In the genomic region with DNA sequence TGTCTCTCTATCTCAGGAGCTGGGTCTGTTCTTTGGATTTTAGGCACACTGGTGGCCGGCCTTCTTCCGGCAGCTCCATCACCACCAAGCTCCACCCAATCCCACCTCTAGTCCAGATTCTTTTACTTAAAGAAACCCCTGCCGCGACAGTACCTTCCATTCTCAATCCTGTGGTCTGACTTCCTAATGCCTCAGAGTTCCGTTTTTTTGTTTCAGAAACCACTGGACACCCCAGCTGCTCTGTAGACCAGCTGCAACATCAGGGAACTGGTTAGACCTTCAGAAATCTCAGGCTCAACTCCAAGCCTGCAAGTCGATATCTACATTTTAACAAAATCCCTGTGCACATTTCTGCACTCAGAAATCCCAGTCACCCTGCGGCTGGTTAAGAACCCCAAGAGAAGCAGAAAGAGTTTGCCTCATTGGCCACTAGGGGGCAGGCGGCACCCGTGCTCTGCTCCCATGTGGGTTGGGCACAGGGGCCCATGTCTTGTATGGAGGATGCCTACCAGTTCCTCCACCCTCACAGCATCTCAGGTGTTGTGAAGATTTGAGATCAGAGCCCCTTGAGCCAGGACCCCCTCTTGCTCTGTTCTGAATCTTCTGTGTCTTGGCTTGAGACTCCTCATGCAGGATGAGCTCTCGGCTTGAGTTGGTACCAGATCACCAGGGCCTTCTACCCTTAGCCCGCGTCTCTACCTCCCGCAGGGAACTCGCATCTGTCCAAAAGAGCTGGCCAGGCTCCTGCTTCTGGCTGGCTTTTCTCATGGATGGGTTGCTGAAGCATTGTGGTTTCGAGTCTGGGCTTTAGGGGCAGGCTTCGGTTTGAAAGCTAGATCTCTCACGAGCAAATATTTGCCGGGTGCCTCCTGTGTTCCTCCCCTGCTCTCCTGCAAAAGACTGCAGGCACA, we compare ENCODE assay signal across 8 mouse cellular contexts.
A peak's percentile ranks its signal among the peaks of the same experiment; 100 is the strongest.
DNase-seq lines count a peak whose midpoint lies in the region; ATAC-seq and TF ChIP-seq lines count a peak whose summit lies in the region.

No protein-coding gene starts in this region.

- 53% methylated on average over 18 of the region's 18 CpGs for WGBS in forebrain, embryonic 12.5 days

- no peaks in the 10 kb centered on the region for H3K79me2 ChIP-seq in MEL (ENCODE audit: control insufficient read depth, insufficient read depth, low read length, poor library complexity)

- no peak overlapping the region for H3K9ac ChIP-seq in MEL (ENCODE audit: control insufficient read depth, low read depth, low read length, poor library complexity, severe bottlenecking)
- H3K9ac ChIP-seq in forebrain, embryonic 12.5 days = no peak overlapping the region

- TF ChIP-seq POLR2A in MEL (IDR thresholded peaks at IDR 0.05; ENCODE audit: control insufficient read depth in 1 of 2, insufficient read depth in 1 of 2, low read depth in 1 of 2, low read length in 2 of 2, poor library complexity in 1 of 2) = no peak

- intact Hi-C loops in heart, postnatal 14 days (cut with DNase I) = loop anchor here (1.0 to 10.0 kb wide), 3 partner anchors 196 to 450 kb away; no protein-coding TSS in a partner anchor

- ATAC-seq in forebrain, embryonic 12.5 days (ENCODE audit: low FRiP score) = peak; percentile 85

- peak; percentile 62 for TF ChIP-seq RAD21 in MEL (IDR thresholded peaks at IDR 0.05; ENCODE audit: low read depth, low read length)

- no peak overlapping the region for H3K4me2 ChIP-seq in forebrain, embryonic 12.5 days

- H3K4me1 ChIP-seq in MEL (ENCODE audit: control insufficient read depth in 1 of 2, insufficient read depth in 2 of 2, low read length in 2 of 2) = no peaks in the 10 kb centered on the region
- H3K4me1 ChIP-seq in forebrain, embryonic 12.5 days = no peaks in the 10 kb centered on the region

- no peak overlapping the region for H3K27ac ChIP-seq in MEL (ENCODE audit: control insufficient read depth, low read depth, low read length)
- H3K27ac ChIP-seq in forebrain, embryonic 12.5 days = no peak overlapping the region

- no peaks in the 10 kb centered on the region for H3K9me3 ChIP-seq in MEL (replicated peaks; ENCODE audit: insufficient read depth, low read length)
- H3K9me3 ChIP-seq in forebrain, embryonic 12.5 days = peaks cover 7% of the 10 kb centered on the region

- no peaks in the 10 kb centered on the region for H3K36me3 ChIP-seq in MEL (ENCODE audit: control insufficient read depth in 1 of 2, insufficient read depth in 2 of 2, low read length in 2 of 2)
- no peaks in the 10 kb centered on the region for H3K36me3 ChIP-seq in forebrain, embryonic 12.5 days (replicated peaks)

- DNase-seq in MEL (ENCODE audit: low read depth, low spot score) = peak; percentile 39
- peak; percentile 53 for DNase-seq in c-Kit-positive CD71-negative TER-119-negative erythroid progenitor cells, embryonic 14.5 days (ENCODE audit: low read depth)
- DNase-seq in heart, postnatal 14 days = peak; percentile 73 to 79
- peak; percentile 54 to 71 for DNase-seq in layer of hippocampus, adult 8-10 months (ENCODE audit: low spot score in 2 of 2)
- DNase-seq in lung, postnatal 14 days = peak; percentile 72
- peak; percentile 85 for DNase-seq in retina, postnatal 1 day
- peak; percentile 55 for DNase-seq in urinary bladder, adult 2 months (ENCODE audit: low spot score)

- TF ChIP-seq EP300 in MEL (IDR thresholded peaks at IDR 0.05; ENCODE audit: low read depth in 1 of 2, low read length in 2 of 2) = no peak

- peak; percentile 58 to 86 (median 61) for TF ChIP-seq CTCF in MEL (IDR thresholded peaks at IDR 0.05 in 2 of 3, conservative IDR thresholded peaks at IDR 0.05 in 1 of 3; ENCODE audit: control insufficient read depth in 1 of 3, insufficient read depth in 1 of 3, low read depth in 2 of 3, low read length in 3 of 3, poor library complexity in 1 of 3, severe bottlenecking in 1 of 3)

- no peaks in the 10 kb centered on the region for H3K27me3 ChIP-seq in MEL (ENCODE audit: control insufficient read depth in 1 of 2, insufficient read depth in 2 of 2, low read length in 2 of 2)
- peaks cover 9% of the 10 kb centered on the region; the same call in 1 of the 2 replicates for H3K27me3 ChIP-seq in forebrain, embryonic 12.5 days

- H3K4me3 ChIP-seq in MEL (ENCODE audit: control insufficient read depth in 1 of 2, insufficient read depth in 1 of 2, low read depth in 2 of 2, low read length in 2 of 2) = no peak overlapping the region
- no peak overlapping the region for H3K4me3 ChIP-seq in forebrain, embryonic 12.5 days (replicated peaks)

TF ChIP-seq in MEL, 35 proteins besides CTCF, POLR2A, EP300 and RAD21:
- TF ChIP-seq BHLHE40 (IDR thresholded peaks at IDR 0.05; ENCODE audit: borderline replicate concordance, low read depth, low read length) (no peak), ZC3H11A (IDR thresholded peaks at IDR 0.05; ENCODE audit: low read depth, low read length) (0 out of 2 replicates have a peak, but pooled peaks have one; percentile 17), SMC3 (IDR thresholded peaks at IDR 0.05; ENCODE audit: low read depth, low read length) (peak; percentile 54)
